In genomic region chr4:149893611-149894151, GRCm38 (mm10) we compare ENCODE assay signal across 8 mouse cellular contexts.
DNase-seq lines count a peak whose midpoint lies in the region; ATAC-seq lines count a peak whose summit lies in the region.
"Had no signal": no experiment of that assay in that cellular context is flagged by ENCODE, and none has a peak within 500 bp of the region (broad histone marks: within the 10 kb centered on the region; RNA-seq: fewer than 3 reads in every experiment).

No protein-coding gene starts in this region.

- H3K4me1 ChIP-seq in heart, embryonic 16.5 days (ENCODE audit: control insufficient read depth, insufficient read depth, low read length): peaks cover 29% of the 10 kb centered on the region
- H3K4me1 ChIP-seq in limb, embryonic 13.5 days: peaks cover 94% of the 10 kb centered on the region
- H3K4me1 ChIP-seq in stomach, embryonic 16.5 days (ENCODE audit: control insufficient read depth, insufficient read depth, low read length): peaks cover 58% of the 10 kb centered on the region

- H3K4me2 ChIP-seq in heart, embryonic 16.5 days (ENCODE audit: low read depth, low read length): no peak overlapping the region
- H3K4me2 ChIP-seq in limb, embryonic 13.5 days (replicated peaks): peak overlapping the region; percentile 42
- H3K4me2 ChIP-seq in stomach, embryonic 16.5 days (ENCODE audit: low read depth, low read length): no peak overlapping the region
- H3K4me2 ChIP-seq: liver, embryonic 15.5 days had no signal

- no peak overlapping the region for H3K4me3 ChIP-seq in heart, embryonic 16.5 days (ENCODE audit: low read length)
- H3K4me3 ChIP-seq in limb, embryonic 13.5 days: no peak overlapping the region
- H3K4me3 ChIP-seq in stomach, embryonic 16.5 days (replicated peaks; ENCODE audit: low read length): no peak overlapping the region
- H3K4me3 ChIP-seq: liver, embryonic 15.5 days had no signal

- DNase-seq in cerebellum, adult 18-20 months: peak; percentile 46 to 62
- DNase-seq in embryo, embryonic 10.5 days (ENCODE audit: low spot score): peak; percentile 92
- DNase-seq in left cerebral cortex, adult 8-10 months (ENCODE audit: low spot score in 2 of 2): no peak
- no peak for DNase-seq in layer of hippocampus, postnatal 14 days (ENCODE audit: low spot score in 2 of 2)

- ATAC-seq in heart, embryonic 16.5 days (replicated peaks; ENCODE audit: extremely low read depth, insufficient read depth, low FRiP score): no peak
- peak; percentile 90 for ATAC-seq in limb, embryonic 13.5 days (ENCODE audit: low FRiP score, low read depth)
- ATAC-seq in stomach, embryonic 16.5 days (ENCODE audit: insufficient read depth, low FRiP score): peak; percentile 74

- no peaks in the 10 kb centered on the region for H3K9me3 ChIP-seq in heart, embryonic 16.5 days (replicated peaks; ENCODE audit: control insufficient read depth, low read length)
- no peaks in the 10 kb centered on the region for H3K9me3 ChIP-seq in limb, embryonic 13.5 days
- H3K9me3 ChIP-seq in stomach, embryonic 16.5 days (replicated peaks; ENCODE audit: control insufficient read depth, low read length): no peaks in the 10 kb centered on the region
- H3K9me3 ChIP-seq: liver, embryonic 15.5 days had no signal

- H3K36me3 ChIP-seq in heart, embryonic 16.5 days (ENCODE audit: control insufficient read depth, insufficient read depth): no peaks in the 10 kb centered on the region
- peaks cover 20% of the 10 kb centered on the region for H3K36me3 ChIP-seq in limb, embryonic 13.5 days
- H3K36me3 ChIP-seq in stomach, embryonic 16.5 days (ENCODE audit: control insufficient read depth, insufficient read depth, low read length): no peaks in the 10 kb centered on the region
- H3K36me3 ChIP-seq: liver, embryonic 15.5 days had no signal

- 37% methylated on average over 11 of the region's 11 CpGs for WGBS in heart, embryonic 16.5 days
- WGBS in limb, embryonic 13.5 days: 5% methylated on average over 11 of the region's 11 CpGs
- 21% methylated on average over 11 of the region's 11 CpGs for WGBS in stomach, embryonic 16.5 days

- no peak overlapping the region for H3K9ac ChIP-seq in heart, embryonic 16.5 days (ENCODE audit: low read length)
- peak overlapping the region; percentile 25; the same call in 1 of the 2 replicates for H3K9ac ChIP-seq in limb, embryonic 13.5 days
- H3K9ac ChIP-seq in stomach, embryonic 16.5 days (ENCODE audit: low read length): no peak overlapping the region
- H3K9ac ChIP-seq: liver, embryonic 15.5 days had no signal

- H3K27me3 ChIP-seq in heart, embryonic 16.5 days (ENCODE audit: control insufficient read depth, insufficient read depth, low read length): no peaks in the 10 kb centered on the region
- H3K27me3 ChIP-seq in limb, embryonic 13.5 days: no peaks in the 10 kb centered on the region
- H3K27me3 ChIP-seq in stomach, embryonic 16.5 days (ENCODE audit: control insufficient read depth, insufficient read depth, low read length): no peaks in the 10 kb centered on the region

- 0 out of 2 replicates have a peak overlapping the region, but pooled peaks have one; percentile 34 for H3K27ac ChIP-seq in heart, embryonic 16.5 days (ENCODE audit: low read length)
- H3K27ac ChIP-seq in limb, embryonic 13.5 days: peak overlapping the region; percentile 96
- H3K27ac ChIP-seq in stomach, embryonic 16.5 days (ENCODE audit: low read length): peak overlapping the region; percentile 88
- H3K27ac ChIP-seq: liver, embryonic 15.5 days had no signal

Comparison
In these comparisons a context has a peak if more than half of its experiments do, and no peak if none do; other contexts are left out.
1. DNase-seq: peak in cerebellum, adult 18-20 months (2 of 2) and embryo, embryonic 10.5 days (single experiment); none in left cerebral cortex, adult 8-10 months (0 of 2) and layer of hippocampus, postnatal 14 days (0 of 2).
2. H3K27ac ChIP-seq: peak in every context shown above with its lines; median percentile 96 in limb, embryonic 13.5 days; 88 in stomach, embryonic 16.5 days; 34 in heart, embryonic 16.5 days.